Mouse (Mus musculus): ENCODE measurements around the gene Nav2.

DNA sequence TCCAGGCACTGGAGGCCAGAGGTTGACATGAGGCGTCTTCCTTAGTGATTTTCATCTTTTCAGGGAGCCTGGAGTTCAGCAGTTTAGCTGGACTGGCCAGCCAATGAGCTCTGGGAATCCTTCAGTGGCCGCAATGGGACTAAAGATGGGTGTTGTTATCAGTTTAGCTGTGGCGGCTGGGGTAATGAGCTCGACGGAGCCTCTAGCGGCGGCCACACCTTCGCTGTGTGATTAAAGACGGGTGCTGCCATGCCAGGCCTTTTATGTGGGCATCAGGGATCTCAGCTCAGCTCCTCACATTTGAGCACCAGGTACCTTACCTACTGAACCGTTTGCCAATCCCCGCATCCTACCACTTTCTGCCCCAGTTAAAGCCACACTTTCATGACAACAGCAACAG, 37.2 kb upstream of the Nav2 start:
- TF ChIP-seq CTCF (conservative IDR thresholded peaks at IDR 0.05; ENCODE audit: low read length) = no peak
- TF ChIP-seq NANOG (IDR thresholded peaks at IDR 0.05; ENCODE audit: borderline replicate concordance, low read length) = no peak

Data from E14TG2a.4 (cell line).